Mouse (Mus musculus) heart, postnatal 14 days (tissue): Measurements from ENCODE around the gene Nat9. TPM values are rescaled to one million over a fixed set of nuclear protein-coding genes. Genes with fewer than 3 reads are reported as not detected.
A peak's percentile ranks its signal among the peaks of the same experiment; 100 is the strongest.

ENCODE experiments used
- DNase-seq, 2 experiments: peaks; one replicate each; pipeline ENCODE4 v3.0.0; 2021 to 2022
- intact Hi-C: fragments of 180-260 bp; cut with DNase I; formaldehyde crosslinking; loops from one replicate; pipeline ENCODE4 v1.15.1; 2025
- total RNA-seq, 2 experiments: library from RNA; stranded (reverse); gene quantifications; 2 replicates each; pipeline ENCODE4 v1.2.3; 2021

Gene Nat9
- total RNA-seq, 2 experiments from 2014 or later, result 17.0 to 17.1 TPM

DNA sequence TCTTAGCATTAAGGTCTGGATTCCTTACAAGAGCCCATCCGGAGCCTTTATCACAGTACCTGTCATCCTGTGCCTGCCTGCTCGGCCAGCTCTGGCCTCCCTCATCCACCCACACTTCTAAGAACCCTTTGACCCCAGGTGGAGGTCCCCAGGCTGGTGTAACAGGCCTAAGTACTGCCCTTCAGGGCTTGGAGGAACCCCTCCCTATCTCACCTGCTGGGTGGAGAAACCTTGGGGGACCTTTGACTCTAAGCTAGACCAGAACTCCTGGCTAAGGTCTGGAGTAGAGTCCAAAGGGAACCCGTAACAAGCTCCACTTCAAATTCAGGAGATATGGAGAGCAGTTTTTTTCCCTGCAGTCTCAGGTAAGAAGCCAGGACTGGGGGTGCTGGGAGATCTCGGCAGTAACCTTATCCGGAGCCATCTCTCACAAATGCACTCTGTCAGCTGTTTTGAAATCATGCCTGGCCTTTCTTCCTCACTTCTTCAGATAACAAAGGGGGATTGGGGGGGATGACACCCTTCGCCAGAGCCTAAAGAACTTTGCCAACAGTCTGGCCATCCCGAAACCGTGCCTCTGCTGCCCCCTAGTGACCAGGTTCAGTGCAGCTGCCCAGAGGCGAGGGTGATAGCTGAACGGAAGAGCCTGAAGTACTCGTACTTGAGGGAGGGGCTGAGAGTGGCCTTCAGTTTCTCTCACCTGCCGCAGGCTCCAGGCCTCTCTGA is 5.6 kb downstream of the Nat9 start:
- intact Hi-C loops, result loop anchor here (1.0 kb wide), 1 partner anchor 22 kb away; no protein-coding TSS in a partner anchor
- peak; percentile 84 to 91 for DNase-seq

DNA sequence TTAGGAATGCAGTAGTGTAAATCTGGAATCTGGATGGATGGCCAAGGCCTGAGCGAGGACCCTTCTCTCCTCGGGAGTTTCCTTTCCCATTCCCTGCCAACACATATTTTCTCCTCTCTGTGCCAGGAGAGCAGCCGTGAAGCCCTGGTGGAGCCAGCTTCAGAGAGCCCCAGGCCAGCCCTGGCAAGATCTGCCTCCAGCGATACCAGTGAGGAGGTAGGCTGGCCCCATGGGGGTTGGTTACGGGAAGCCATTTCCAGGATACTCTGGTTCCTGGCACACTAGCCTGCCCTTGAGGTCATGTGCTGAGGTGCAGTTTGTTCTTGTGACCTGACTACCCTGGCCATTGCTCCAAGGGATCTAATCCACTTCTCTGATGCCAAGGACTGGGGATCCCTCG is 7.8 kb downstream of the Nat9 start:
- no peak for DNase-seq
- intact Hi-C loops, result no loop called here

DNA sequence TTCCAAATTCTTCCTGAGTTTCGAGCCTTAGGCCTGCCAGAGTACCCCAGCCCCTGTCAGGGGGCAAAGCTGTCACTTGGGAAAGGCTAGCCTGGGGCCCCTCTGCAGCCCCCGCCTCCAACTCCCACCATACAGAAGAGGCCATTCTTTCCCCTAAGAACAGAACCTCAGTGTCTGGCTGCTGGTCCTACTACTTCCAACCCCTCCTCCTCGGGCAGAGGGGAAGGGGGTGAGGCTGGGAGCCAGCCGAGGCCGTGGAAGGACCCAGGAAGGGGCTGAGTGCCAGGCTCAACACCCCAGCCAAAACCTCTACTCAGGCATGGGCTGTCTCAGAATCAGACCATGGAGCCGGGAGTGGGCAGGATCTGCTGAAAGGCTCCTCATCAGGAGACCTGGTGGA is 8.5 kb downstream of the Nat9 start:
- intact Hi-C loops, result no loop called here
- DNase-seq, result no peak

DNA sequence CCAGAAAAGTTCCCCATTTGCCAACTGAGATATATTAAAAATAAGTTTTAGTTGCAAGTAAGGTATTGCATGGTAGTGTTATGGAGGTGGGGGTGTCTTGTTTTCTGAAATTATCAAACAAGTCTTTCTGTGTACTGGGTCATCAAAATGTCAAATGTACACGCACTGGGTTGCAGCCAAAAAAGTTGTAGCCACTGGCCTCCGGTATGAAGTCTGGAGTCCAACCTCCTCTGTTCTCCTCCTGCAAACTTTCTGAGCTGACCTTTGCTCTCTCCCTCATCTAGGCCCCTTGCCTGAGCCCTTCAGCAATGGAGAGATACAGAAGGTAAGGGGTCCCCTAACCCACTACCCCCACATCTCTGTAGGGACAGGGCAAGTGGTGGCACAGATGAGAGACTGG is 8.9 kb downstream of the Nat9 start:
- intact Hi-C loops, result no loop called here
- DNase-seq, result no peak

DNA sequence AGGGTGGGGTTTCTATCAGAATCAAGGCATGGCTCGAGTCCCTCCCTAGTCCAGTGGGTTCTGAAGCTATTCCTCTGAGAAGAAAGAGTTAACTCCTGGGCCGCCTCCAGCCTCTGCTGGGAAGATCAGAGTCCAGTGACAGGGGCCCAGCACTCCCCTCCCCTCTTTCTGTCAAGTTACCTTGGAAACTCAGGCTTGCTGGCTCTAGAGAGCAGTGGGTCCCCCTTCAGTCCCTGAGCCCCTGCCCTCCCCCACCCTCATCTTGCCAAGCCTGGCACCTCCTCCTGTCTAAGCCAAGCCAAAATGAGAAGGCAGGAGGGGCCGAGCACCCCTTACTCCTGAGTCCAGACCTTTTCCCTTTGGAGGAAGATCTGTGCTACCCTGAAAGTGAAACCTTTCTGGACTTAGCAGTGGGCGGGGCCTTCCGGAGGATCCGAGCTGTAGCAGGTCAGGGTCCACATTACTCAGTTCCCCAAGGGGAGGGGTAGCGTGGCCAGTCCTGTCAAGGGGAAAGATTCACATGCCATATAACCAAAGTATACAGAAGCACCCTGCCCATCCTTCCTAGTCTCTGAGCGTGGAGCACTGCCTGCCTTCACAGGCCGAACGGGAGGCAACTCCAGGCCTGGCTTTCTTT is 10.0 kb downstream of the Nat9 start:
- intact Hi-C loops, result no loop called here
- no peak for DNase-seq

DNA sequence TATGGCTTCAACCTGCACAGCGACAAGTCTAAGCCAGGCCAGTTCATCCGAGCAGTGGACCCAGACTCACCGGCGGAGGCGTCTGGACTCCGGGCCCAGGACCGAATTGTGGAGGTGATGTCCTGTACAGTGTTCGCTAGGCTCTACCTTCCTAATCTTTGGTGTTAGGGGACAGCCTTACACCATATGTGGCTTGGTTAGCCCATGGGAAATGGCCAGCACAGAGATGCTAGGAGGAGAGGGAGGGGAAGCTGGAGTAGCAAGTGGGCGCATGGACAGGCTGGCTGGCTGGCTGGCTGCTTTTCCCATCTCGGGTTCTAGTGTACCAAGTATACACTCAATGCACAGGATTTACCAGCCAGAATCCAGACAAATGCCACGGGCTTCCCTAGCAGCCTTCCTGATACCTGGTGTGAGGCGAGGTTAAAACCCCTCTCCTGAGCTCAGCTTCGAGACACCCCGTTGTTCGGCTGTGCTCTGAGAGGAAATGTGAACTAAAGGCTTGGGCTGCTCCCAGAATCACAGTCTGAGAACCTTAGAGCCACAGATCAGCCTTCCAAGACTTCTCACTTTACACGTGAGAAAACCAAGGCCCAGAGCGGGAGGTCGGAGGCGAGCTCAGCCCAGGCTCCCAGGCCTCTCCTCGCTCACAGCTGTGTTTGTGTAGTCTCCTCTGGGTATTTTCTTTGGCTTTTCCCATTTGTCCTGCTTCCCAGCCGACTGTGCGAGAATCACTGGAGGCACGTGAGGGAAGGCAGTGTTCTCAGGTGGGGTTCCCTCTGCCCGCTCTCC is 11.1 kb downstream of the Nat9 start:
- DNase-seq, result peak in 1 of 2 experiments; percentile 40

DNA sequence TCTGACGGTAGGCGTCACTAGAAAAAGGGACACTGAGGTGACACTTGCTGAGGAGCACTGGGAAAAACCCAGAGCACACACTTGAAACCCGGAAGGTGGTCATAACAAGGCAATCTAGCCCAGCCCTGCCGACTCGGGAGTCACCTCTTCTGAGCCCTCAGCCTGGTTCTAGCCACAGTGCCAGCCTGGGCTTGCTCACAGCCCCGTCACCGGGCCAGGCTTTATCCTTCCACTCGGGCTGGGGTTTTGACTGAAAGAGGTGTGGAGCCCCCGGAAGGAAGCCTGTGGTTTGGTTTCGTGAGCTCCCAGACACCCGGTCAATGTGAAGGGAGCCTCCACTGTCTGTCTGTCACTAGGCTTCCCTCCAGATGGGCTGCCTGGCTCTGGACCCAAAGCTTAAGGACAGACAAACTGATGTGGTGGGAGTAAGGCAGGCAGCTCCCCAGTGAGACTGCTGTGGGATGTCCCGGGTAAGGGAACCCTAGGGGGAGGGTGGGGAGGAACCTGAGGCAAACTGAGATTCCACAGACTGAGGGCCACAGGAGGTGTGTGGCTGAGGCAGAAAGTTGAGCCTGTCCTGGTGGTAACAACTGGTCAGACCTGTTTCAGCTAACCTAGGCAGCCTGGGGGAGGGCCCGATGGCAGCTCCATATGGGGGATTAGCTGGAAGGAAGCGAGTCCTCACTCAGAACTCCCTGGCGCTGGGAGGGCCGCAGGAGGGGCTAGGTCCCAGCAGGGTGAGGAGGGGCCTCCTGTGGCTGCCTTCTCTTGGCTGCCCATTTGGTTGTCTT is 13.9 kb downstream of the Nat9 start:
- intact Hi-C loops, result no loop called here
- DNase-seq, result no peak

More for the DNA sequence above, 11.1 kb downstream of the Nat9 start:
- intact Hi-C loops, result no loop called here

DNA sequence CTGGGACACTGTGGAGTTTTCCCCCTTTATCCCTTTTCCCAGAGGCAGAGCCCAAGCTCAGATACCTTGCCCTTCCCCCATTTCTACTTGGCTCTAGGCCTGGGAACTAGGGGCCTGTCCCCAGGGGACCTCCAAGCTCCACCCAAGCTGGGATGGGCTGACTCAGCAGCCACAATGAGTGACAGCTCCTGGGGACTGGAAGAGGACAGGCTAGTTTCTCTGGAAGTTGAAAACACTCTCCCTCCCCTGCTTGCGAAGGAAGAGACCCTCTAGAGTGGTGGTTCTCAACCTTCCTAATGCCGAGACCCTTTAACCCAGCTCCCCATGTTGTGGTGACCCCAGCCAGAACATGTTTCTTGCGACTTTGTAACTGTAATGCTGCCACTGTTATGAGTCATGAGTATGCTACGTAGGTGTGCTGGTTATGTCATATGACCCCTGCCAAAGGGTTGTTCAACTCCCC is 14.8 kb downstream of the Nat9 start:
- intact Hi-C loops, result no loop called here
- DNase-seq, result peak; percentile 57 to 74

DNA sequence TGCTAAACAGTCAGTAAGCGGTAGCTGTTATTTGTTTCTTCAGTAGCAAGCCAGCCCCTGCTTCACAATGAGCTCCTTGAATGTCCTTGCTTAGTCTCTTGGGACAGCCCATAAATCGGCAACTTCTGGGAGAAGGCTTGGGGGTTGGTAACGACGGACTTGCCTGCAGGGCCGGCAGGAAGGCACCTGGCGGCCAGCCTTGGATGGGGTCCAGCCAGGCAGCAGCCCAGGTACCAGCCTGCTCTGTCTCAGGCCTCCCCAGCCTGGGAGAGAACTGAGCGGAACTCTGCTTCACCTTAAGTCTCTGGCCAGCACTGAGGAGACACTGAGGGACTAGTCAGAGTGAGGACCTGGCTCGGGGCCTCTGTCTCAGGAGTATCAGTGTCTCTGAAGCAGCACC is 16.5 kb downstream of the Nat9 start:
- intact Hi-C loops, result no loop called here
- DNase-seq, result no peak

DNA sequence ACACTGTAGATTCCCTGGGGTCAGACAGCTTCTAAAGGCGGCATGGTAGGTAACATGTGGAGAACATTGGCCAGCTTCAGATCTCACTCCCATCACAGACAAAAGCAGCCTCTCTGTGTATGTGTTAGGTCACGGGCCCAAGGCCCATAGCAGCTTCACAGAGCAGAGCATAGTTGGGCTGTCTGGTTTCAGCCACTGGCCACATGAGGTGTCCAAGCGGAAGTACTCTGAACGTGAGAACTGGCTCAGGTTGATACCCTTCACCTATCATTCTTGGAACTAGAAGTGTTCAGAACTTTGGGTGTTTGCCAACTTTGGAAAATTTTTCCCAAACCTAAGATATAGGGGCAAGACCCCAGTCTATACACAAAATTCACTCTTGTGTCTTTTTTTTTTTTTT is 18.2 kb downstream of the Nat9 start:
- DNase-seq, result no peak
- intact Hi-C loops, result no loop called here

DNA sequence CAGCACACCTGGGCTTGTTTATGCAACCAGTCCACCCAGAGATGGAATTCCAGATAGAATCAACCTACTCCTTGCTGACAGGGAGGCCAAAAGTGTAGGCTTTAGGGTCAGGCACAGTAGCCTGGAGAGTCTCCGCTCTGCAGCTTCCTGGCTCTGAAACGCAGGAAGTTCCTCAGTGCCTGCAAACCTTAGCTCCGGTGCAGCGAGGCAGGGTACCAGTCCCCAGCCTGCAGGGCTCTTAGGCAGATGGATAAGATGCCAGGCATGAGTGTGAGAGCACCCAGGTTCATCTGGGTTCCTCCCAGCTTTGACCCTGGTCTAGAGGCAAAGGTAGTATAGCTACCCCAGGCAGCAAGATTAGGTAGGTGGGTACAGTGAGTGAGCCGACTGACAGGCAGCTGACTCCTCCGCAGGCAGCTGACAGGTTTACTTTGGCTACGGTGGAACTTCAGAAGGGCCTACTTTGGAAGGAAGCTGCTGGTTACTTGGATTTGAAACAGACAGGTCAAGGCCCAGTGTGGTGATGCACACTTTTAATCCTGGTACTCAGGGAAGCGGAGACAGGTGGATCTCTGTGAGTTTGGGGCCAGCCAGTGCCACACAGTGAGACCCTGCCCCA is 19.9 kb downstream of the Nat9 start:
- no peak for DNase-seq
- intact Hi-C loops, result no loop called here

DNA sequence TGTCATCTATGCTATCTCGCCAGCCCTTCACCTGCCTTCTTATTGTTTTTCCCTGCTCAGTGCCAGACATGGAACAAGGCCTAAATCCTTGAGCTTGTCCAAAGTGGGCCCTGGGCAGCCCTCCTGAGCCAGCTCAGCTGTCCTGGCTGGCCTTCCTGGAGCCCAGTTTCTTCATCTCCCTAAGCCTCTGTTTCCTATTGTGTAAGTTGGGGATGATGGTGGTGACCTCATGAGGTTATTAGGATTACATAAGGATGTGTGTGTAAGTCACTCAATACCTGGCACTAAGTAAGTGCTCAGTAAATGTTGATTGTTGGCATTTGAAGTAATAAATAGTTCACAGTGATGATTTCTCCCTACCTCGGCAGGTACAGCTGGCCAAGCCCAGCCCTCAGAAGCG is 20.9 kb downstream of the Nat9 start:
- DNase-seq, result no peak
- intact Hi-C loops, result no loop called here

DNA sequence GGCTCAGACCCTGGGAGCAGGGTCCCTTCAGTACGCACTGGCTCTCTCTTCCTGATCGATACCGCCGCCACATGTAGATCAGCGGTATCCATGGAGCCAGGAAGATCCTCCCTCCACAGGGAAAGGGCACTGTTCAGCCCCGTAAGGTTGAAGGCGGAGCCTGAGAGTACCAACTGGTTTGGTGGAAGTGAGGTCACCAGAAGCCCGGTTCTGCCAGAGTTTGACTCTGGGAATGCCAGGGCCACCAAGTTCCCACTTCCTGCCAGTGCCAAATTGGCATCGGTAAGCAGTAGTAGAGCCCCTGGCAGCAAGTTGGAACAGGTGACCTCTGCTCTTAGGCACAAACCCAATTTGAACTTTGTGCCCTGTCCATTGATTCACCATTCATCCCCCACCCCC is 22.7 kb downstream of the Nat9 start:
- intact Hi-C loops, result no loop called here
- DNase-seq, result no peak

DNA sequence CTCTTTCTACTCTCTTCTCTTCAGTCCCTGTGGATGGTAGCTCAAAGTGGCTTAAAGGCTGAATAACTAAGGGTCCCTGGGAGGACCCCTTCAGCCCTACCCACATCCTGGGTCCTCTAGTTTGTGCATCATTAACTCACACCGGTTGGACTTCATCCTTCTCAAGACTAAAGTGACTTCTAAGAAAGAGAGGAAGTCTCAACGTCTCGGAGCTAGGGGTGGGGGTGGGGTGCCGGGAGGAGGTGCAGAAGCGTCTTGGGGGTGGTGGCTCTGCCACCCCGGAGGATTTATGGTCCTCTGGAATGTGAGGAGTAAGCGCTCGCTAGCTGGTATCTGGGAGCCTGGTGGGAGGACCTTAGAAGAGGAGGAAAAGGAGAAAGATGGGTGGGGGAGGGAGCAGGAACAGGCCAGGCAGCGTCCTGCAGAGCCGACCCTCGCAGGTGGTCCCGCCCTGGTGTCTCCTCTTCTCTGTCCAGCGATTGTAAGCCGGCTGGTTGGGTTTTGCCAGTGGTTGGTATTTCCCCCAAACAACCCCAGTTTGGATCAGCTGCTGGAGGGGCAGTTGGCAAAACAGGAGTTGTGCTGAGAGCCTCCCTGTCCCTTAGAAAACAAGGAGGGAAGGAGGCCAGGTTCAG is 23.2 kb downstream of the Nat9 start:
- intact Hi-C loops, result no loop called here
- DNase-seq, result no peak

DNA sequence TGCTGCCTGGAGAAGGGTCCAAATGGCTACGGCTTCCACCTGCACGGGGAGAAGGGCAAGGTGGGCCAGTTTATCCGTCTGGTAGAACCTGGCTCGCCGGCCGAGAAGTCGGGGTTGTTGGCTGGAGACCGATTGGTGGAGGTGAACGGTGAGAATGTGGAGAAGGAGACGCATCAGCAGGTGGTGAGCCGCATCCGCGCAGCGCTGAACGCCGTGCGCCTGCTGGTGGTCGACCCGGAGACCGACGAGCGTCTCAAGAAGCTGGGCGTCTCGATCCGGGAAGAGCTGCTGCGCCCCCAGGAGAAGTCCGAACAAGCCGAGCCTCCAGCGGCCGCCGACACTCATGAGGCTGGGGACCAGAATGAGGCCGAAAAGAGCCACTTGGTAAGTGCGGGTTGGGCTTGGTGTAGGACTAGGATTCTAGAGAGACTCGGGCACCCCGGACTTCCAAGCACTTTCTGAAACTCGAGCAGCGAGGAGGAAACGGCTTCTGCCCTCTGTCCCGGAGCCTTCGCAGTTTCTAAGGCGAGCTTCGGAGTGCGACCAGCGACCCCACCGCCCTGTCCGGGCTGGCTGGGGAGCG is 24.0 kb downstream of the Nat9 start:
- peak in 1 of 2 experiments; percentile 45 for DNase-seq
- intact Hi-C loops, result loop anchor here (2.0 kb wide), 1 partner anchor 107 kb away; no protein-coding TSS in a partner anchor

DNA sequence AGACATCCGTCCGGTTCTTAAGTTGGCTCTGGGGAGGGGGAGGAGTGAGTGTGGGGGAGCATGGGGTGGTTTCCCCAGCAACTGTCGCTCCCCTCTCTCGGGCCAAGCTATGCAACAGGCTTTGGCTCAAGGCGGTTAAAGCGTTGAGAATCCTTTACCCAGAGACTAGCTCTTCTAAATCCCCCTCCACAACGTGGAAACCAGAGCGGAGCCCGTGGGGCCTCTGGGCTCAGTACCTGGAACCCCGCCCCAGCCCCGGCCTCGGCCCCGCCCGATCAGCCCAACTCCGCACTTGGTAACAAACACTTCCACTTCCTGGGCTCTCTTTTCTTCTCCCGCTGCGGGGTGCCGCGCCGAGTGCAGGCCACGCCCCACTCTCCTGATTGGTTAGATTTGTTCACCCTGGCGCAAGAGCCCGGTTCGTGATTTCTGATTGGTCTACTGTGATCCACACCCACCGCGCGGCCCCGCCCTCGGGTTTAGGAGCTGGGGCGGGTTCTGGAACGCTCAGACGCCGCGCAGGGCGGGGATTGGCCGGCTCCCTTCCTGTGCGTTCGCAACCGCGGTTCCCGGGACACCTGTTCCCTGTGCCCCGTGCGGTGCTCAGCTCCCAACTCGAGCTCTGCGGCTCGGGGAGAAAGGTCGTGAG is 24.7 kb downstream of the Nat9 start, which contains the start of gene Slc9a3r1:
Gene Slc9a3r1, plus strand, starts transcription at position 510 of the 649 bp plus-strand sequence.
- intact Hi-C loops, result loop anchor here (2.0 kb wide), 1 partner anchor 108 kb away; no protein-coding TSS in a partner anchor
- peak; percentile 97 to 98 for DNase-seq

DNA sequence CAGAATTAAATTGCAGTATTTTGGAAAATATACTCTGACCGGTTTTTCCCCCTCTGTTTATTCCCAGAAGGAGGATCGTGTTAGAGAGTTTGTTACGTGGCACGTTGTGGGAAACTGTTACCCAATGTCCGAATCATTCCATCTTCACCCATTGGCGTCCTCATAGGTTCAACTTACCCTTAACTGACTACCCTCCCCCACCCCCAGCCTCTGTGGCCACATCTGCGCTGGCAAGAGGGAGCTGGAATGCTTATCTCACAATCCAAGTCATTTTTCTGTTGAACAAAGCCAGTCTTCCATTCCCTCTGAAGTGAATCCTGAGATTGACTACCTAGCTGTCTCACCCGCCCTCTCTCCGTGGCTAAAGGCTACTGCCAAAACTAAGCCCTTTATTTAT is 25.5 kb downstream of the Nat9 start:
- DNase-seq, result no peak
- intact Hi-C loops, result loop anchor here (2.0 kb wide), 1 partner anchor 109 kb away; no protein-coding TSS in a partner anchor

DNA sequence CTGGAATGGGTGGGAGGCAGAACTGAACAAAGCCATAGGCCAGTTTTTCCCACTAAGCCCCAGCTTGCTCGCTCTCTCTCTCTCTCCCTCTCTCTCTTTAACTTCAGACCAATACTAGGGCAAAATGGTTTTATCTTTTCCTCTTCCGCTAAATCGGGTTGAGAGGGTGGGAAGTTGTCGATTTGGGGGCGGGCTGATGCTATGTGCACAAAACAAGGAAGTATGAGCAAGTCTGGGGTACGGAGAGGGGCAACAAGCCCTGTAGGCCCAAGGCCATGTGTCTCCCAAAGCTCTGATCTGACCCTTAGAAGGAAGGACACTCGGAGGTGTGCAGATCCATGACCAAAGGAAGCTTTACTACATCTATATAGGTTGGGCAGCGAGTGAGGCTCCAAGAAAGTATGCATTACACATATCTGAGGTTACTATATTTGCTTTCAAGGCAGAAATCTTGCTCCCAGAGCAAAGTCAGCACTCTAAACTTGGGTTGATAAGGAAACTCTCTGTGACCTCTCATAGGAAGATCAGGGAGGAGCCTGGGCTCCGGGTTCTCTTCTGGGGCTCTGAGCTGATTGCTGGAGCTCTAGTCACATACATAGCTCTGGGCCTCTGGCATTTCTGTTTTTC is 26.0 kb downstream of the Nat9 start:
- intact Hi-C loops, result loop anchor here (2.0 kb wide), 1 partner anchor 109 kb away; no protein-coding TSS in a partner anchor
- no peak for DNase-seq
